Mouse (Mus musculus) heart, embryonic 15.5 days (tissue): ENCODE results near the gene Ftsj1. TPM values are rescaled to one million over a fixed set of nuclear protein-coding genes. Genes with fewer than 3 reads are reported as not detected.

Experiments used
- ATAC-seq: fragments of 200-750 bp; cut with Nextera tagmentation; replicated peaks from 2 replicates; pipeline ENCODE4 v1.8.0; 2017; ENCODE audit warnings: low read depth, moderate TSS enrichment; ENCODE audit not compliant: insufficient number of reproducible peaks, insufficient read depth, low FRiP score
- H3K27ac ChIP-seq: fragments of 300-500 bp; sonication (generic); 2 replicates; pipeline ENCODE4 v1.5.1; 2015; ENCODE audit warnings: mild to moderate bottlenecking, inconsistent platforms
- H3K27me3 ChIP-seq: fragments of 300-500 bp; sonication (generic); 2 replicates; pipeline ENCODE4 v1.6.1; 2015; ENCODE audit warnings: inconsistent platforms
- H3K36me3 ChIP-seq: fragments of 300-500 bp; sonication (generic); 2 replicates; pipeline ENCODE4 v1.6.1; 2015; ENCODE audit warnings: mild to moderate bottlenecking, inconsistent platforms
- H3K4me1 ChIP-seq: fragments of 300-500 bp; sonication (generic); replicated peaks from 2 replicates; pipeline ENCODE4 v1.6.1; 2015; ENCODE audit warnings: inconsistent platforms
- H3K4me2 ChIP-seq: fragments of 300-500 bp; sonication (generic); 2 replicates; pipeline ENCODE4 v1.6.1; 2015; ENCODE audit warnings: inconsistent platforms, mild to moderate bottlenecking, moderate library complexity
- H3K4me3 ChIP-seq: fragments of 300-500 bp; sonication (generic); 2 replicates; pipeline ENCODE4 v1.5.1; 2015; ENCODE audit warnings: mild to moderate bottlenecking, inconsistent platforms
- H3K9ac ChIP-seq: fragments of 300-500 bp; sonication (generic); 2 replicates; pipeline ENCODE4 v1.6.1; 2015; ENCODE audit warnings: mild to moderate bottlenecking, inconsistent platforms
- H3K9me3 ChIP-seq: fragments of 300-500 bp; sonication (generic); replicated peaks from 2 replicates; pipeline ENCODE4 v1.6.1; 2016; ENCODE audit warnings: inconsistent platforms
- WGBS: fragments of 180-500 bp; shearing (Covaris S2); methylation state at CpG from one replicate; pipeline ENCODE4 v1.1.7; 2015; ENCODE audit warnings: mixed read lengths; 5-methylcytosine and 5-hydroxymethylcytosine counted together
- polyA plus RNA-seq: library from polyadenylated mRNA; unstranded; fragments of >200 nt; fragmentation: Nextera tagmentation; extraction: Ambion mirVana; gene quantifications from 2 replicates; pipeline ENCODE4 v1.2.1, GENCODE M21; 2015

The Ftsj1 gene
- polyA plus RNA-seq, 1 experiment from 2014 or later = 20.8 TPM

GRCm38 (mm10) chrX:8248542-8249120, 3.6 kb downstream of the Ftsj1 start:
- Histone ChIP-seq H3K4me1 (peaks cover 7% of the 10 kb centered on the region), H3K9ac (no peak overlapping the region), H3K27ac (no peak overlapping the region), H3K9me3 (no peaks in the 10 kb centered on the region), H3K27me3 (no peaks in the 10 kb centered on the region), H3K36me3 (no peaks in the 10 kb centered on the region), H3K4me3 (no peak overlapping the region), H3K4me2 (no peak overlapping the region)
- WGBS = 75% methylated on average over 8 of the region's 8 CpGs
- no peak for ATAC-seq

- no peaks in the 10 kb centered on the region for H3K36me3 ChIP-seq
- no peak overlapping the region for H3K4me3 ChIP-seq
- H3K4me1 ChIP-seq = peaks cover 7% of the 10 kb centered on the region
- 73% methylated on average over 2 of the region's 2 CpGs for WGBS
- no peak overlapping the region for H3K9ac ChIP-seq
- no peaks in the 10 kb centered on the region for H3K27me3 ChIP-seq
- H3K27ac ChIP-seq = no peak overlapping the region
- no peak overlapping the region for H3K4me2 ChIP-seq
- no peak for ATAC-seq
- H3K9me3 ChIP-seq = no peaks in the 10 kb centered on the region
Observed at GRCm38 (mm10) chrX:8247680-8248079, 4.5 kb downstream of the Ftsj1 start.

- H3K36me3 ChIP-seq = no peaks in the 10 kb centered on the region
- WGBS = 72% methylated on average over 13 of the region's 13 CpGs
- no peak overlapping the region for H3K9ac ChIP-seq
- H3K27me3 ChIP-seq = no peaks in the 10 kb centered on the region
- H3K4me3 ChIP-seq = no peak overlapping the region
- no peak for ATAC-seq
- no peaks in the 10 kb centered on the region for H3K9me3 ChIP-seq
- H3K4me1 ChIP-seq = no peaks in the 10 kb centered on the region
- H3K27ac ChIP-seq = no peak overlapping the region
- H3K4me2 ChIP-seq = no peak overlapping the region
Observed at GRCm38 (mm10) chrX:8238804-8239395, 13.3 kb downstream of the Ftsj1 start.

- H3K27ac ChIP-seq = no peak overlapping the region
- no peaks in the 10 kb centered on the region for H3K27me3 ChIP-seq
- H3K4me2 ChIP-seq = no peak overlapping the region
- no peak for ATAC-seq
- H3K4me3 ChIP-seq = no peak overlapping the region
- 77% methylated on average over 2 of the region's 2 CpGs for WGBS
- H3K4me1 ChIP-seq = no peaks in the 10 kb centered on the region
- H3K36me3 ChIP-seq = no peaks in the 10 kb centered on the region
- no peaks in the 10 kb centered on the region for H3K9me3 ChIP-seq
- no peak overlapping the region for H3K9ac ChIP-seq
Observed at GRCm38 (mm10) chrX:8236704-8237103, 15.5 kb downstream of the Ftsj1 start.

- ATAC-seq = no peak
Observed at GRCm38 (mm10) chrX:8233602-8234001, 18.6 kb downstream of the Ftsj1 start.

GRCm38 (mm10) chrX:8230272-8230671, 21.9 kb downstream of the Ftsj1 start:
- H3K27me3 ChIP-seq = no peaks in the 10 kb centered on the region
- no peaks in the 10 kb centered on the region for H3K36me3 ChIP-seq
- 73% methylated on average over 4 of the region's 4 CpGs for WGBS
- H3K27ac ChIP-seq = no peak overlapping the region
- H3K9ac ChIP-seq = no peak overlapping the region
- H3K4me3 ChIP-seq = no peak overlapping the region
- no peaks in the 10 kb centered on the region for H3K4me1 ChIP-seq
- H3K9me3 ChIP-seq = no peaks in the 10 kb centered on the region
- no peak overlapping the region for H3K4me2 ChIP-seq
- ATAC-seq = no peak

More at GRCm38 (mm10) chrX:8233602-8234001, 18.6 kb downstream of the Ftsj1 start:
- H3K9ac ChIP-seq = no peak overlapping the region
- H3K27ac ChIP-seq = no peak overlapping the region
- H3K4me1 ChIP-seq = no peaks in the 10 kb centered on the region
- H3K4me3 ChIP-seq = no peak overlapping the region
- no peaks in the 10 kb centered on the region for H3K36me3 ChIP-seq
- H3K9me3 ChIP-seq = no peaks in the 10 kb centered on the region
- no peak overlapping the region for H3K4me2 ChIP-seq
- WGBS = 70% methylated on average over 3 of the region's 3 CpGs
- no peaks in the 10 kb centered on the region for H3K27me3 ChIP-seq

- Histone ChIP-seq H3K36me3 (no peaks in the 10 kb centered on the region), H3K4me2 (no peak overlapping the region), H3K9ac (no peak overlapping the region), H3K4me1 (no peaks in the 10 kb centered on the region), H3K27ac (no peak overlapping the region), H3K4me3 (no peak overlapping the region), H3K9me3 (no peaks in the 10 kb centered on the region), H3K27me3 (no peaks in the 10 kb centered on the region)
- 62% methylated on average over 7 of the region's 7 CpGs for WGBS
- ATAC-seq = no peak
Observed at GRCm38 (mm10) chrX:8223473-8223872, 28.7 kb downstream of the Ftsj1 start.

GRCm38 (mm10) chrX:8222678-8223421, 29.4 kb downstream of the Ftsj1 start:
- Histone ChIP-seq H3K27me3 (no peaks in the 10 kb centered on the region), H3K4me1 (no peaks in the 10 kb centered on the region), H3K27ac (no peak overlapping the region), H3K9ac (no peak overlapping the region), H3K9me3 (no peaks in the 10 kb centered on the region), H3K4me2 (no peak overlapping the region), H3K4me3 (no peak overlapping the region), H3K36me3 (no peaks in the 10 kb centered on the region)
- 52% methylated on average over 7 of the region's 7 CpGs for WGBS
- no peak for ATAC-seq

- no peaks in the 10 kb centered on the region for H3K9me3 ChIP-seq
- H3K27me3 ChIP-seq = no peaks in the 10 kb centered on the region
- no peak overlapping the region for H3K27ac ChIP-seq
- no peaks in the 10 kb centered on the region for H3K36me3 ChIP-seq
- H3K4me1 ChIP-seq = no peaks in the 10 kb centered on the region
- no peak for ATAC-seq
- WGBS = 58% methylated on average over 3 of the region's 3 CpGs
- no peak overlapping the region for H3K4me2 ChIP-seq
- H3K4me3 ChIP-seq = no peak overlapping the region
- H3K9ac ChIP-seq = no peak overlapping the region
Observed at GRCm38 (mm10) chrX:8222296-8222677, 29.9 kb downstream of the Ftsj1 start.

GRCm38 (mm10) chrX:8219651-8220050, 32.6 kb downstream of the Ftsj1 start:
- Histone ChIP-seq H3K36me3 (no peaks in the 10 kb centered on the region), H3K4me1 (no peaks in the 10 kb centered on the region), H3K27me3 (no peaks in the 10 kb centered on the region), H3K9ac (no peak overlapping the region), H3K4me3 (no peak overlapping the region), H3K4me2 (no peak overlapping the region), H3K9me3 (no peaks in the 10 kb centered on the region), H3K27ac (no peak overlapping the region)
- ATAC-seq = no peak
- 21% methylated on average over 8 of the region's 8 CpGs for WGBS

- Histone ChIP-seq H3K27ac (no peak overlapping the region), H3K9ac (no peak overlapping the region), H3K9me3 (no peaks in the 10 kb centered on the region), H3K4me3 (no peak overlapping the region), H3K4me1 (no peaks in the 10 kb centered on the region), H3K27me3 (no peaks in the 10 kb centered on the region), H3K36me3 (no peaks in the 10 kb centered on the region), H3K4me2 (no peak overlapping the region)
- ATAC-seq = no peak
- WGBS = 39% methylated on average over 2 of the region's 2 CpGs
Observed at GRCm38 (mm10) chrX:8218114-8218513, 34.1 kb downstream of the Ftsj1 start.

- Histone ChIP-seq H3K4me2 (no peak overlapping the region), H3K4me3 (no peak overlapping the region), H3K27ac (no peak overlapping the region), H3K36me3 (no peaks in the 10 kb centered on the region), H3K4me1 (no peaks in the 10 kb centered on the region), H3K27me3 (no peaks in the 10 kb centered on the region), H3K9ac (no peak overlapping the region), H3K9me3 (no peaks in the 10 kb centered on the region)
- 36% methylated on average over 6 of the region's 6 CpGs for WGBS
- no peak for ATAC-seq
Observed at GRCm38 (mm10) chrX:8217383-8217782, 34.8 kb downstream of the Ftsj1 start.
